Mouse (Mus musculus) liver, adult 2 months (tissue): ENCODE measurements at regions not wholly inside any gene's neighbourhood (a gene's known extent, or its start where the extent isn't known, plus 50 kb on each side); places are given as distances from the start of the nearest gene placed in this dataset.

ENCODE experiments used
- DNase-seq: peaks from one replicate; pipeline ENCODE4 v3.0.0-alpha.2; 2011; ENCODE audit warnings: low read depth, low spot score; ENCODE audit errors: extremely low read depth
- H3K27ac ChIP-seq: fragments of 200-500 bp; replicated peaks from 2 replicates; pipeline ENCODE4 v1.5.1; 2012; ENCODE audit warnings: low read depth, mild to moderate bottlenecking, control low read depth, inconsistent platforms, low read length; ENCODE audit not compliant: insufficient read depth
- H3K27me3 ChIP-seq: fragments of 200-500 bp; 2 replicates; pipeline ENCODE4 v1.6.1; 2012; ENCODE audit warnings: mild to moderate bottlenecking, moderate library complexity, low read length, inconsistent platforms; ENCODE audit not compliant: control insufficient read depth, insufficient read depth
- H3K36me3 ChIP-seq: fragments of 200-500 bp; 2 replicates; pipeline ENCODE4 v1.6.1; 2012; ENCODE audit warnings: low read length, inconsistent platforms; ENCODE audit not compliant: control insufficient read depth, insufficient read depth
- H3K4me1 ChIP-seq: fragments of 200-500 bp; 2 replicates; pipeline ENCODE4 v1.6.1; 2011; ENCODE audit warnings: low read length; ENCODE audit not compliant: control insufficient read depth, insufficient read depth
- H3K4me3 ChIP-seq: fragments of 200-500 bp; 2 replicates; pipeline ENCODE4 v1.5.1; 2011; ENCODE audit warnings: low read depth, mild to moderate bottlenecking, control low read depth, low read length, moderate library complexity; ENCODE audit not compliant: insufficient read depth
- H3K79me2 ChIP-seq: fragments of 200-500 bp; 2 replicates; pipeline ENCODE4 v1.6.1; 2012; ENCODE audit warnings: inconsistent platforms, mild to moderate bottlenecking, low read length, moderate library complexity; ENCODE audit not compliant: control insufficient read depth, insufficient read depth
- H3K9ac ChIP-seq: fragments of 200-500 bp; 2 replicates; pipeline ENCODE4 v1.6.1; 2012; ENCODE audit warnings: low read depth, mild to moderate bottlenecking, control low read depth, inconsistent platforms, low read length
- CTCF ChIP-seq: fragments of 200-500 bp; IDR thresholded peaks from 2 replicates; pipeline ENCODE4 v1.5.1; 2011; ENCODE audit warnings: low read depth, low read length, control low read depth
- POLR2A ChIP-seq: fragments of 200-500 bp; IDR thresholded peaks from 2 replicates; pipeline ENCODE4 v1.6.1; 2011; ENCODE audit warnings: low read length, control low read depth; ENCODE audit not compliant: insufficient read depth; ENCODE audit errors: extremely low read depth
- WGBS: fragments of 180-500 bp; shearing (Covaris S2); methylation state at CpG from one replicate; pipeline ENCODE4 v1.1.7; 2018; 5-methylcytosine and 5-hydroxymethylcytosine counted together

- no peaks in the 10 kb centered on the region for H3K4me1 ChIP-seq
- H3K36me3 ChIP-seq: no peaks in the 10 kb centered on the region
- no peak overlapping the region for H3K27ac ChIP-seq
- no peak overlapping the region for H3K4me3 ChIP-seq
- no peaks in the 10 kb centered on the region for H3K79me2 ChIP-seq
- 47% methylated on average over 8 of the region's 8 CpGs for WGBS
- TF ChIP-seq CTCF: no peak
- no peak for TF ChIP-seq POLR2A
- H3K27me3 ChIP-seq: no peaks in the 10 kb centered on the region
- DNase-seq: no peak
- no peak overlapping the region for H3K9ac ChIP-seq
Measured at GRCm38 (mm10) chr16:97288634-97289033, 67.9 kb upstream of the Bace2 start.

GRCm38 (mm10) chr16:97292484-97293048 is 64.0 kb upstream of the Bace2 start:
- DNase-seq: peak; percentile 12

GRCm38 (mm10) chr16:97293273-97293672 is 63.3 kb upstream of the Bace2 start:
- no peak overlapping the region for H3K27ac ChIP-seq
- no peaks in the 10 kb centered on the region for H3K79me2 ChIP-seq
- TF ChIP-seq POLR2A (no peak), CTCF (peak; percentile 85)
- H3K9ac ChIP-seq: no peak overlapping the region
- 2% methylated on average over 4 of the region's 4 CpGs for WGBS
- no peaks in the 10 kb centered on the region for H3K36me3 ChIP-seq
- no peak overlapping the region for H3K4me3 ChIP-seq
- H3K27me3 ChIP-seq: no peaks in the 10 kb centered on the region
- H3K4me1 ChIP-seq: no peaks in the 10 kb centered on the region
- DNase-seq: peak; percentile 35

More at GRCm38 (mm10) chr16:97292484-97293048, 64.0 kb upstream of the Bace2 start:
- H3K4me3 ChIP-seq: no peak overlapping the region
- H3K79me2 ChIP-seq: no peaks in the 10 kb centered on the region
- no peaks in the 10 kb centered on the region for H3K27me3 ChIP-seq
- H3K4me1 ChIP-seq: no peaks in the 10 kb centered on the region
- no peak overlapping the region for H3K9ac ChIP-seq
- TF ChIP-seq CTCF (no peak), POLR2A (no peak)
- no peak overlapping the region for H3K27ac ChIP-seq
- 17% methylated on average over 11 of the region's 11 CpGs for WGBS
- no peaks in the 10 kb centered on the region for H3K36me3 ChIP-seq

- H3K27me3 ChIP-seq: no peaks in the 10 kb centered on the region
- H3K9ac ChIP-seq: no peak overlapping the region
- H3K4me3 ChIP-seq: no peak overlapping the region
- no peak for DNase-seq
- no peaks in the 10 kb centered on the region for H3K79me2 ChIP-seq
- 83% methylated on average over 3 of the region's 3 CpGs for WGBS
- TF ChIP-seq CTCF: no peak
- TF ChIP-seq POLR2A: no peak
- no peak overlapping the region for H3K27ac ChIP-seq
- H3K36me3 ChIP-seq: no peaks in the 10 kb centered on the region
- H3K4me1 ChIP-seq: no peaks in the 10 kb centered on the region
Measured at GRCm38 (mm10) chr16:97297140-97297539, 59.4 kb upstream of the Bace2 start.

- peaks cover 3% of the 10 kb centered on the region; the same call in 1 of the 2 replicates for H3K27me3 ChIP-seq
- no peak for DNase-seq
- H3K4me1 ChIP-seq: no peaks in the 10 kb centered on the region
- no peak overlapping the region for H3K4me3 ChIP-seq
- no peak overlapping the region for H3K27ac ChIP-seq
- TF ChIP-seq CTCF (no peak), POLR2A (no peak)
- H3K9ac ChIP-seq: no peak overlapping the region
- no peaks in the 10 kb centered on the region for H3K36me3 ChIP-seq
- no peaks in the 10 kb centered on the region for H3K79me2 ChIP-seq
- 76% methylated on average over 5 of the region's 5 CpGs for WGBS
Measured at GRCm38 (mm10) chr16:97304156-97304735, 52.3 kb upstream of the Bace2 start.
